Mouse (Mus musculus) limb, embryonic 12.5 days (tissue): ENCODE measurements around the gene Adam23. TPM values are rescaled to one million over a fixed set of nuclear protein-coding genes. Genes with fewer than 3 reads are reported as not detected.

Experiments used
- ATAC-seq: fragments of 200-750 bp; cut with Nextera tagmentation; 2 replicates; pipeline ENCODE4 v1.8.0; 2017; ENCODE audit warnings: low read depth, moderate TSS enrichment; ENCODE audit not compliant: insufficient number of reproducible peaks, insufficient read depth, low FRiP score, low TSS enrichment
- H3K27ac ChIP-seq: fragments of 300-500 bp; sonication (generic); 2 replicates; pipeline ENCODE4 v1.5.1; 2016; ENCODE audit warnings: mild to moderate bottlenecking, moderate library complexity
- H3K27me3 ChIP-seq: fragments of 300-500 bp; sonication (generic); 2 replicates; pipeline ENCODE4 v1.6.1; 2016; ENCODE audit warnings: mild to moderate bottlenecking, moderate library complexity
- H3K36me3 ChIP-seq: fragments of 300-500 bp; sonication (generic); 2 replicates; pipeline ENCODE4 v1.6.1; 2016; ENCODE audit warnings: mild to moderate bottlenecking, moderate library complexity
- H3K4me1 ChIP-seq: fragments of 300-500 bp; sonication (generic); replicated peaks from 2 replicates; pipeline ENCODE4 v1.6.1; 2016
- H3K4me2 ChIP-seq: fragments of 300-500 bp; sonication (generic); 2 replicates; pipeline ENCODE4 v1.6.1; 2016; ENCODE audit warnings: mild to moderate bottlenecking, moderate library complexity
- H3K4me3 ChIP-seq: fragments of 300-500 bp; sonication (generic); replicated peaks from 2 replicates; pipeline ENCODE4 v1.5.1; 2016; ENCODE audit warnings: mild to moderate bottlenecking
- H3K9ac ChIP-seq: fragments of 300-500 bp; sonication (generic); replicated peaks from 2 replicates; pipeline ENCODE4 v1.6.1; 2016; ENCODE audit warnings: mild to moderate bottlenecking, moderate library complexity
- H3K9me3 ChIP-seq: fragments of 300-500 bp; sonication (generic); 2 replicates; pipeline ENCODE4 v1.6.1; 2016; ENCODE audit warnings: mild to moderate bottlenecking, moderate library complexity
- WGBS: fragments of 180-500 bp; shearing (Covaris S2); methylation state at CpG from one replicate; pipeline ENCODE4 v1.1.7; 2016; 5-methylcytosine and 5-hydroxymethylcytosine counted together
- polyA plus RNA-seq: library from polyadenylated mRNA; unstranded; fragments of >200 nt; fragmentation: Nextera tagmentation; extraction: Ambion mirVana; gene quantifications from 2 replicates; pipeline ENCODE4 v1.2.1, GENCODE M21; 2016

The Adam23 gene
- 4.1 and 5.0 TPM in 2 replicates for polyA plus RNA-seq

DNA sequence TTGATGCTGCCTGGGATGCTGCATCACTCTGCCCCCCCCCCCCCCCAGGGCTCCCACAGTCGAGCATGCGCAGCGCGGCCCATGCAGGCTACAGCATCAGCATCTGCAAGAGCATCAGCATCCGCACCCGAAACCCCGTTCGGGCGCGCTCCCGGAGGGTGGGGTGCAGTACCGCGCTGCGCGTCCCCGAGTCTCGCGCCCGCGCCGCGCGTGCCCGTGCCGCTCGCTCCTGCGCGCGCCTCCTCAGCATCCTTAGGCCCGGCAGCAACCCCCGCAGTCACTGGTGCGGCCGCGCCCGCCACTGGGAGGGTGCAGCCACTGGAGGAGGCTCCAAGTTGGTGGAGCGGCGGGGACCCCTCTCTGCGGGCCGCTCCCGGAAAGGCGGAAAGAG is at the start of gene Adam23:
Gene Adam23 (plus strand): TSS at position 236 of the 391 bp plus-strand sequence.
- ATAC-seq: peak; percentile 69; the same call in 1 of the 2 replicates
- H3K9ac ChIP-seq: peak within 1 kb of the TSS; percentile 76
- no peak within 1 kb of the TSS for H3K27ac ChIP-seq
- peaks cover 7% of the 10 kb centered on the region for H3K4me1 ChIP-seq
- peak within 1 kb of the TSS; percentile 80 for H3K4me3 ChIP-seq
- WGBS: under 1% methylated on average over 41 of the region's 41 CpGs
- peaks cover 33% of the 10 kb centered on the region for H3K27me3 ChIP-seq
- H3K9me3 ChIP-seq: no peaks in the 10 kb centered on the region
- no peaks in the 10 kb centered on the region for H3K36me3 ChIP-seq
- H3K4me2 ChIP-seq: peak within 1 kb of the TSS; percentile 97

DNA sequence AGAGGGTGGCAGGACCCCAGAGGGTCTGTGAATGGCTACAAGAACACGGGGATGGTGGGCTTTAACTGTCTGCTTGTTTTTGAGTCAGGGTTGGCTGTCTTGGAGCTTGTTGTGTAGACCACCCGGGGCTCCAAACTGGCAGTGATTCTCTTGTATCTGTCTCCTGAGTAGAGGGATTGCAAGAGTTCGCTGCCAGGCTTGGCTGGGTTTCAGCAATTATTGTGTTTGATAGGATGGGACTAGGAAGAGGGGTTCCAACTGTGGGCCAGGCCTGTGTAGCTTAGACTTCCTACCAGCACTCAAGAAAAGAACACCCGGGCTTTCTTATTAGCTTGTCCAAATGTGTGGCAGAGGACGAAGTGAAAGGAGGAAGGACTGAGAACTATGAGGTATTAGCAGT is 44.6 kb upstream of the Adam23 start:
- H3K36me3 ChIP-seq: no peaks in the 10 kb centered on the region
- WGBS: 80% methylated on average over 5 of the region's 5 CpGs
- 0 out of 2 replicates have a peak, but pooled peaks cover 4% of the 10 kb centered on the region for H3K27me3 ChIP-seq
- H3K9me3 ChIP-seq: no peaks in the 10 kb centered on the region
- H3K4me3 ChIP-seq: no peak overlapping the region
- no peak for ATAC-seq
- H3K4me1 ChIP-seq: no peaks in the 10 kb centered on the region
- no peak overlapping the region for H3K27ac ChIP-seq
- H3K9ac ChIP-seq: no peak overlapping the region
- no peak overlapping the region for H3K4me2 ChIP-seq

DNA sequence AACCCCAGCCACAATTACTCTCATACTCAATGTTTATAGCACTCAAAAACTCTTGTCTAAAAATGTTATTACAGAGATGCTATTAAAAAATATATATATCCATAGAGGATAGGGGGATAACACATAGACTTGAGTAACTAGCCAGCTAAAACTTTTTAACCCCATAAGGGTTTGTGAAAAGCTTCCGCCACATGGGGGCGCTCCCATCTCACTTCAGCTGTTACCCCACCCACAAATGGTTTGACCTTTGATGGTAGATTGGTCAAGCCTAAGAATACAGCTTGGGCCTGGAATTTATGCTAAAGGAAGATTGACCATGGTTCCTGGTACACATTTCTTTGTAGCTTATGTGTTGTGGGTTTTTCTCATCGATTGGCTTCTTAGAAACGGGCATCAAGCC is 42.1 kb upstream of the Adam23 start:
- ATAC-seq: no peak
- Histone ChIP-seq H3K4me1 (no peaks in the 10 kb centered on the region), H3K4me2 (no peak overlapping the region), H3K36me3 (no peaks in the 10 kb centered on the region), H3K4me3 (no peak overlapping the region), H3K27me3 (0 out of 2 replicates have a peak, but pooled peaks cover 4% of the 10 kb centered on the region), H3K9ac (no peak overlapping the region), H3K9me3 (no peaks in the 10 kb centered on the region), H3K27ac (no peak overlapping the region)
- WGBS: 50% methylated on average over 4 of the region's 4 CpGs

DNA sequence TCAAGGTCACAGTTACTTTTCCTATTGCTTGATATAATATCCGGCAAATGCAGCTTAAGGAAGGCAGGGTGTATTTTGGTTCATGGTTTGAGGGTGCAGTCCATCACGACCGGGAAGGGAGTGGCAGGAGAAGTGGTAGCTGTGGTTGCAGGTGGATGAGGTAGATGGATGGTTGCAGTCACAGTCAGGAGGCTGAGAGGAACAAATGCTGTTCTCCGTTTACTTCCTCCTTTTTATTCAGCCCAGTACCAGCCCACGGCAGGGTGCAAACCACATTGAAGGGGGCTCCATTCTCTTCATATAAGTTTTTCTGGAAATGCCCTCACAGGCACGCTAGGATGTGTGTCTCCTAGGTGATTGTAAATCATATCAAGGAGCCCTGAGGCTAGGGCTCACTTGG is 37.3 kb upstream of the Adam23 start:
- WGBS: 80% methylated on average over 6 of the region's 6 CpGs

DNA sequence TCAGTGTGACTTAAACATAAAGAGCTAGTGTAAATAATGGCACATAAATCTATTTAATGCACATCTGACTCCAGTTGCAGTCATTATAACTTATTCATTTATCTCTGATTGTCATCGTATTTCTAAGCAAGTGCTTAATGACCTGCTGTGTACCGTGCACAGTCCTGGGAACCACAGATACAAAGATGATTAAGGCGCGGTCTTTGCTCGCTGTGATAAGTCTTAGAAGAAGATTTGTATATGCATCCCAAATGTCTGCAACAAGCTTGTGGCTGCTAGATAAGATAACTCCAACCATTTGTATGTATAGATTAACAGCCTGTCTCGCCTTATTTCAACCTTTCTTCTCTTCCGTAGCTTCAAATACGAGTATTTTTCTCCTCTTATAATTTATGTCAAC is 27.2 kb upstream of the Adam23 start:
- no peaks in the 10 kb centered on the region for H3K36me3 ChIP-seq
- 65% methylated on average over 8 of the region's 8 CpGs for WGBS
- no peak for ATAC-seq
- H3K4me2 ChIP-seq: no peak overlapping the region
- no peak overlapping the region for H3K27ac ChIP-seq
- no peaks in the 10 kb centered on the region for H3K27me3 ChIP-seq
- H3K9ac ChIP-seq: no peak overlapping the region
- H3K4me1 ChIP-seq: 0 out of 2 replicates have a peak, but pooled peaks cover 3% of the 10 kb centered on the region
- H3K9me3 ChIP-seq: no peaks in the 10 kb centered on the region
- H3K4me3 ChIP-seq: no peak overlapping the region

More for the DNA sequence above, 37.3 kb upstream of the Adam23 start:
- Histone ChIP-seq H3K27me3 (0 out of 2 replicates have a peak, but pooled peaks cover 4% of the 10 kb centered on the region), H3K4me3 (no peak overlapping the region), H3K9me3 (no peaks in the 10 kb centered on the region), H3K27ac (no peak overlapping the region), H3K4me2 (no peak overlapping the region), H3K36me3 (no peaks in the 10 kb centered on the region), H3K4me1 (no peaks in the 10 kb centered on the region), H3K9ac (no peak overlapping the region)
- no peak for ATAC-seq

DNA sequence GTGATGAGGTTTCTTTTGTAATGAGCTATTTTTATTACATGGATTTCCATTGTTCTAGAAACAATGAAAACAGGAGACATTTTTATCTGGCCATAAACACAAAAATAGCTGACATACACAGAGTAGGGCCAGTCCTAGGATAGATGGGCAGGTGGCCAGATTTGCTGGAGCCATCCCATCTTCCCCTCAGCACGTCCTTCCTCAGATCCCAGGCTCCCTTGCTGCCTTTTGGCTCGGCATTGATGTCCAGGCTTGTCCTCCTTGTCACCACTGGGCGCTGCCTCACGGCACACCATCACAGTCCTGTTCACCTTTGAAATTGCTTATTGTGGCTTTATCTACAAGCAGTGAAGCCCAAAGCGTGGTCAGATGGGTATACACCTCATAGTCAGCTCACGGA is 15.0 kb upstream of the Adam23 start:
- Histone ChIP-seq H3K4me1 (0 out of 2 replicates have a peak, but pooled peaks cover 2% of the 10 kb centered on the region), H3K9ac (no peak overlapping the region), H3K4me2 (no peak overlapping the region), H3K27ac (no peak overlapping the region), H3K4me3 (no peak overlapping the region), H3K9me3 (no peaks in the 10 kb centered on the region), H3K36me3 (no peaks in the 10 kb centered on the region), H3K27me3 (no peaks in the 10 kb centered on the region)
- WGBS: 89% methylated on average over 6 of the region's 6 CpGs
- ATAC-seq: no peak

DNA sequence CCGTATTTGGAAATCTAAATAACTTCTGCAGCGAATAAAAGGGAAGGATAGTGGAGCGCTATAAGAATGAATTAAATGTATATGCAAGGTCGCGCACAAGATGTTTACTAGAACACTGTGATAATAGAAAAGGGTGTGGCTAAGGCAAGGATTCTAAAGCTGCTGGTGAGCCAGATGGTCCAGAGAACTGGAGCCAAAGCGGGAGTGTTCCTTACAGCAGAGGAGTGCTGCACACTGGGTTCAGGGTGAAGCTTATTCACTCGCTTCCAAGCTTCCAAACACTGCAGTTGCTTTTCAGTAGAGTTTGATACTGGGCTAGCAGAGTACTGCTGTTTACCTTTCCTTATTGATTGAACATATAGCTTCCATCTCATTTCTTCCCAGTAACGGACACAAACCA is 14.5 kb upstream of the Adam23 start:
- Histone ChIP-seq H3K4me1 (0 out of 2 replicates have a peak, but pooled peaks cover 2% of the 10 kb centered on the region), H3K9ac (no peak overlapping the region), H3K9me3 (no peaks in the 10 kb centered on the region), H3K4me2 (no peak overlapping the region), H3K27ac (no peak overlapping the region), H3K27me3 (no peaks in the 10 kb centered on the region), H3K36me3 (no peaks in the 10 kb centered on the region), H3K4me3 (no peak overlapping the region)
- 86% methylated on average over 8 of the region's 8 CpGs for WGBS
- ATAC-seq: no peak

DNA sequence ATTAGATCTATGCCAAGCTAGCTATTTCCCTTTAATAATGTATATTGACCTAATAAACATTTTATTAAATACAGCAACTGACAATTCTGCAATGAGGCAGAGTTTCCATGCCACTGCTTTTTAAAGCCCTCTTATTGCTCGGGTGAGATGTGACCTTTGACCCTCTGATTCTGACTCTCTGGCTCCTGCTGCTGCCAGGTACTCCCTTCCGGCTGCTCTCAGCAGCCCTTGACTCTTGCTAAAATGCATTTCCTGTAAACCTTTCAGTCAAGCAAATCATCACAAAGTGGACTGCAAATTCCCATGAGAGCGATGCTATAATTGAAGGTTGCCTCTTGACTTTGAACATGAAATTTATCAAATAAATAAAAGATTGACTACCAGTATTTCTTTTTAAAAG is 13.8 kb upstream of the Adam23 start:
- Histone ChIP-seq H3K9ac (no peak overlapping the region), H3K4me3 (no peak overlapping the region), H3K36me3 (no peaks in the 10 kb centered on the region), H3K27me3 (no peaks in the 10 kb centered on the region), H3K4me1 (0 out of 2 replicates have a peak, but pooled peaks cover 2% of the 10 kb centered on the region), H3K9me3 (no peaks in the 10 kb centered on the region), H3K4me2 (no peak overlapping the region), H3K27ac (no peak overlapping the region)
- 29% methylated on average over 3 of the region's 3 CpGs for WGBS
- no peak for ATAC-seq

DNA sequence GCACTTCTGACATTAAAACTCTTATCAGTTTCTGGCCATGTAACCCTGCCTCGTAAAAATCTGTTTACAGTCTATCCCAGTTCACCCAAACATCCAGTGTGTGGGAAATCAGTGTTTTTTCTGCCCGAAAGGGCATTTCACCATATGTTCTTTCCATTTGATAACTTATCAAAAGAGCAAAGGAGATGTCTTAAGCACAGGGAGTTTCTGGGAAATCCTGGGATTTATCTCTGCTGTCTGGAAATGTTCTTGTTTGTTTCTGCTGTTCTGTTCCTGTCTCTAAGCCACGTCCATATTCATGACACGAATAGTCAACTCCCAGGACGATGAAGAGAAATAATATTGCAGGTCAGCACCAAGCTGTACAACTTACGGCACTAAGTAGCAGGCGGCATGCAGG is 11.6 kb upstream of the Adam23 start:
- Histone ChIP-seq H3K4me1 (0 out of 2 replicates have a peak, but pooled peaks cover 2% of the 10 kb centered on the region), H3K9ac (no peak overlapping the region), H3K27me3 (no peaks in the 10 kb centered on the region; the same call in 1 of the 2 replicates), H3K36me3 (no peaks in the 10 kb centered on the region), H3K9me3 (no peaks in the 10 kb centered on the region), H3K4me3 (no peak overlapping the region), H3K4me2 (no peak overlapping the region), H3K27ac (no peak overlapping the region)
- 71% methylated on average over 7 of the region's 7 CpGs for WGBS
- ATAC-seq: no peak

DNA sequence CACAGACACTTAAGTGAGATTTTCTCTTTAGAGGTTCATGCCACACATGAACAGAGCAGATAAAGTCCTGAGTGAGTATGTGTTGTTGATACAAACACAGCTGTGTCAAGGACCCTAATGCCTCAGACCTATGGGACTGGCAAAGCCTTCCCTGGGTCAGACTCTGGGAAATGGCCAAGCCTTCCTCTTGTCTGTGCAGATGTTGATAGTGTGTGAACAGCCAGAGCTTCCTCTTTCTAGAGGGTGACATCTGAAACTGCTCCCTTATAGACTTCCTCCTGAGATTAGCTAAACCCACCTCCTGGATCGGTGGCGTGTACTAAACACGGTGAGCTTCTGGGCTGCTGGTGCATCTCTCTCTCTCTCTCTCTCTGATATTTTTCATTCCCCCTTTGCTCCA is 8.2 kb upstream of the Adam23 start:
- WGBS: 47% methylated on average over 3 of the region's 3 CpGs

DNA sequence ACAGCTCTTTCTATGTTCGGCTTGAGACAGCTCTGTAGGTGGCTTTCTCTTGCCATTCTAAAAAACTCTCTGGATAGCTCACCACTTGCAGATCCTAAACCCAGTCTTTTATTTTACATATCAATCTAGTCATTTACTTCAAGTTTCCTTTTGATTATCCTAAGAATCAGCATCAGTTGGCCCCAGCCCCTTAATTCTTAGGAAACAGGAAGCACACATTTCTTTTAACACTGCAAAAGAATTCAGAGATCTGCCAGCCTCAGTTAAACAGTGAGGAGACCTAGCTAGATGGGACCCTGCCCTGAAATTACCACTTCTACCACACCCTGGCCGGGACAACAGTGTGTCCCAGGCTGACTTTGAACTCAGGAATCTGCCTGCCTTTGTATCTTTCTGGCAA is 3.5 kb upstream of the Adam23 start:
- Histone ChIP-seq H3K27me3 (peaks cover 31% of the 10 kb centered on the region), H3K9me3 (no peaks in the 10 kb centered on the region), H3K4me3 (no peak overlapping the region), H3K4me2 (no peak overlapping the region), H3K9ac (no peak overlapping the region), H3K36me3 (no peaks in the 10 kb centered on the region), H3K27ac (no peak overlapping the region), H3K4me1 (peaks cover 7% of the 10 kb centered on the region)
- no peak for ATAC-seq
- 51% methylated on average over 2 of the region's 2 CpGs for WGBS

More for the DNA sequence above, 8.2 kb upstream of the Adam23 start:
- no peaks in the 10 kb centered on the region for H3K9me3 ChIP-seq
- H3K4me1 ChIP-seq: no peaks in the 10 kb centered on the region
- H3K36me3 ChIP-seq: no peaks in the 10 kb centered on the region
- no peak overlapping the region for H3K9ac ChIP-seq
- H3K27me3 ChIP-seq: no peaks in the 10 kb centered on the region; the same call in 1 of the 2 replicates
- H3K27ac ChIP-seq: no peak overlapping the region
- no peak for ATAC-seq
- H3K4me3 ChIP-seq: no peak overlapping the region
- no peak overlapping the region for H3K4me2 ChIP-seq

DNA sequence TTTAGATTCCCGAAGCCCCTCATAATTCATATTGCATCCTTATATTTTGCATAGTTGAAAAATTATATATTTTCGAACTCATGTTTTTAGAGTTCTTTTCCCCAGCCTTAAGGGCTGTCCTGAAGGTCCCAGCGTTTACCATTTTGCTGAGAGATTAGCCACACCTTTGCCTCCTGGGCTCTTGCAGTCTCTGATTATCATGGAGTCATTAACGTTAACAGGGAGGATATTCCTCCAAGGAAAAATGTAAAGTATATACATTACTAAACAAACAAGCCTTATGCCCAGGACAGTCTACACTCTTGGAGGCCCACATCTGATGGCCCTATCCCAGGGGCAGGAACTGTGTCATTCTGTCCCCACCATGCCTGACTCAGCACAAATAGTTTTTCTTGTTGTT is 3.1 kb upstream of the Adam23 start:
- Histone ChIP-seq H3K4me2 (no peak overlapping the region), H3K4me3 (no peak overlapping the region), H3K27ac (no peak overlapping the region), H3K9me3 (no peaks in the 10 kb centered on the region), H3K9ac (no peak overlapping the region), H3K27me3 (peaks cover 33% of the 10 kb centered on the region), H3K4me1 (peaks cover 7% of the 10 kb centered on the region), H3K36me3 (no peaks in the 10 kb centered on the region)
- no peak for ATAC-seq
- 71% methylated on average over 4 of the region's 4 CpGs for WGBS
